In the genomic region with DNA sequence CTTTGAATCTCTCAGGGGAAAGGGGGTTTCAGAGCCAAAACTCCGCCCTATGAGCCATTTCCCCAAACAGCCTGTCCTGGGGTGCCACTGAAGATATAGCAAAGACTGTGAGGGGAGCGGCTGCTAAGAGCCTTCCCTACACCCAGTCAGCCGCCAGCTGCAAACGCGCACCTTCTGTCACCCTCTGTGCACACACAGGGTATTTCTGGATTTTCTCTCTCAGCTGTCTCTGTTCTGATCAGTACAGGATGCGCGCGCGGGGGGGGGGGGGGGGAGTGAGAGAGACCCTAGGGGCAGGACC, we compare ENCODE assay signal across 9 mouse cellular contexts. TPM values are rescaled to one million over a fixed set of nuclear protein-coding genes. Genes with fewer than 3 reads are reported as not detected.
A peak's percentile ranks its signal among the peaks of the same experiment; 100 is the strongest.
DNase-seq lines count a peak whose midpoint lies in the region; ATAC-seq and TF ChIP-seq lines count a peak whose summit lies in the region.
"Had no signal": no experiment of that assay in that cellular context is flagged by ENCODE, and none has a peak within 500 bp of the region (broad histone marks: within the 10 kb centered on the region; RNA-seq: fewer than 3 reads in every experiment).

No protein-coding gene starts in this region.

- DNase-seq in gastrocnemius, adult 2 months = peak; percentile 25
- DNase-seq in gastrocnemius, postnatal 14 days = no peak
- DNase-seq in MEL-GATA-1-ER (ENCODE audit: extremely low read depth, low read depth) = peak; percentile 75
- no peak for DNase-seq in heart, postnatal 0 days (ENCODE audit: low spot score)
- DNase-seq in spleen, adult 2 months (ENCODE audit: low read depth in 1 of 2, low spot score in 2 of 2) = peak; percentile 69 to 74
- no peak for DNase-seq in adrenal gland, postnatal 4 days (ENCODE audit: low spot score in 2 of 2)
- no peak for DNase-seq in frontal cortex, postnatal 36 days (ENCODE audit: low spot score in 2 of 2)
- DNase-seq in left cerebral cortex, adult 18-20 months (ENCODE audit: low spot score in 2 of 2) = no peak

- peaks cover 36% of the 10 kb centered on the region for H3K4me1 ChIP-seq in heart, postnatal 0 days (ENCODE audit: control insufficient read depth, insufficient read depth)
- H3K4me1 ChIP-seq in spleen, adult 2 months (ENCODE audit: control insufficient read depth, insufficient read depth, insufficient read length) = peaks cover 50% of the 10 kb centered on the region

- no peak overlapping the region for H3K4me3 ChIP-seq in gastrocnemius, adult 2 months
- H3K4me3 ChIP-seq in heart, postnatal 0 days (ENCODE audit: low read depth, low read length) = no peak overlapping the region
- H3K4me3 ChIP-seq in spleen, adult 2 months (ENCODE audit: extremely low read depth, insufficient read depth, insufficient read length) = no peak overlapping the region

- H3K4me2 ChIP-seq in heart, postnatal 0 days (ENCODE audit: low read depth, low read length) = no peak overlapping the region

- TF ChIP-seq CTCF in gastrocnemius, adult 2 months (IDR thresholded peaks at IDR 0.05) = no peak
- no peak for TF ChIP-seq CTCF in heart, postnatal 0 days (IDR thresholded peaks at IDR 0.05; ENCODE audit: low read depth)
- no peak for TF ChIP-seq CTCF in spleen, adult 2 months (IDR thresholded peaks at IDR 0.05; ENCODE audit: extremely low read depth, insufficient read depth, insufficient read length, insufficient replicate concordance)

- 24% methylated on average over 6 of the region's 9 CpGs for WGBS in heart, postnatal 0 days
- WGBS in spleen, adult 2 months = 19% methylated on average over 9 of the region's 9 CpGs

- ATAC-seq in heart, postnatal 0 days (ENCODE audit: insufficient read depth, low read depth) = no peak

- intact Hi-C loops in gastrocnemius, adult 2 months (cut with DNase I) = no loop called here
- intact Hi-C loops in gastrocnemius, postnatal 14 days (cut with DNase I; ENCODE audit: low total_unique reads) = no loop called here

- no peaks in the 10 kb centered on the region for H3K36me3 ChIP-seq in heart, postnatal 0 days (replicated peaks; ENCODE audit: control insufficient read depth, insufficient read depth, low read length)
- peaks cover 7% of the 10 kb centered on the region for H3K36me3 ChIP-seq in spleen, adult 2 months (ENCODE audit: control insufficient read depth, insufficient read depth, low read length)

- H3K27me3 ChIP-seq in heart, postnatal 0 days (ENCODE audit: control insufficient read depth, insufficient read depth, low read length) = no peaks in the 10 kb centered on the region
- no peaks in the 10 kb centered on the region for H3K27me3 ChIP-seq in spleen, adult 2 months (ENCODE audit: control insufficient read depth, insufficient read depth, low read length)

- TF ChIP-seq EP300 in heart, postnatal 0 days (IDR thresholded peaks at IDR 0.05; ENCODE audit: low read depth) = no peak

- no peaks in the 10 kb centered on the region for H3K9me3 ChIP-seq in heart, postnatal 0 days (replicated peaks; ENCODE audit: control insufficient read depth, low read length)

- no peak overlapping the region for H3K9ac ChIP-seq in heart, postnatal 0 days (replicated peaks; ENCODE audit: low read depth, low read length)

- peak; percentile 30; the same call in 1 of the 2 replicates for TF ChIP-seq POLR2A in spleen, adult 2 months (IDR thresholded peaks at IDR 0.05; ENCODE audit: low read depth, low read length)

- peak overlapping the region; percentile 75 for H3K27ac ChIP-seq in gastrocnemius, adult 2 months
- peak overlapping the region; percentile 40; the same call in 1 of the 2 replicates for H3K27ac ChIP-seq in heart, postnatal 0 days (ENCODE audit: low read depth)
- peak overlapping the region; percentile 77 for H3K27ac ChIP-seq in spleen, adult 2 months (ENCODE audit: insufficient read depth, low read length)
- H3K27ac ChIP-seq: kidney, postnatal 0 days had no signal

RNA-seq across cellular contexts. Expression of gene Tex2, which starts 56.6 kb away (rescaled TPM):
- total RNA-seq in gastrocnemius, adult 2 months (2021) = 10 to 100 TPM; 59.2 to 65.5 TPM
- total RNA-seq in gastrocnemius, postnatal 14 days (2021) = 10 to 100 TPM; 25.2 to 26.5 TPM
- 23.7 and 37.4 TPM in 2 replicates for total RNA-seq in heart, postnatal 0 days (2014; rRNA removed; ENCODE audit: low replicate concordance)
- 14.0 and 14.5 TPM in 2 replicates for polyA plus RNA-seq in heart, postnatal 0 days (2015; fragmentation: Nextera tagmentation; extraction: Ambion mirVana)
- polyA plus RNA-seq in spleen, adult 2 months (2012; rRNA removed) = 5.8 and 6.6 TPM in 2 replicates
- total RNA-seq in adrenal gland, postnatal 4 days (2021) = 10 to 100 TPM; 31.5 to 33.0 TPM
- 100 to 1,000 TPM; 116 to 121 TPM for total RNA-seq in left cerebral cortex, adult 18-20 months (2021)

Comparison
In these comparisons a context has a peak if more than half of its experiments do, and no peak if none do; other contexts are left out.
1. DNase-seq: peak in gastrocnemius, adult 2 months (single experiment), MEL-GATA-1-ER (single experiment) and spleen, adult 2 months (2 of 2); none in gastrocnemius, postnatal 14 days (single experiment), heart, postnatal 0 days (single experiment), adrenal gland, postnatal 4 days (0 of 2), frontal cortex, postnatal 36 days (0 of 2) and left cerebral cortex, adult 18-20 months (0 of 2).
2. Peak in every context shown above with its lines, with median percentiles within 50 percentile points of each other: H3K27ac ChIP-seq.